Mouse (Mus musculus) kidney, embryonic 16.5 days (tissue): ENCODE results near the gene Lpin1. TPM values are rescaled to one million over a fixed set of nuclear protein-coding genes. Genes with fewer than 3 reads are reported as not detected.
A peak's percentile ranks its signal among the peaks of the same experiment; 100 is the strongest.

Experiments
- ATAC-seq: fragments of 200-750 bp; cut with Nextera tagmentation; 2 replicates; pipeline ENCODE4 v1.8.0; 2017; ENCODE audit warnings: moderate TSS enrichment; ENCODE audit not compliant: low FRiP score, low TSS enrichment
- H3K27ac ChIP-seq: fragments of 300-500 bp; sonication (generic); 2 replicates; pipeline ENCODE4 v1.5.1; 2014; ENCODE audit warnings: low read length
- H3K27me3 ChIP-seq: fragments of 300-500 bp; sonication (generic); 2 replicates; pipeline ENCODE4 v1.6.1; 2014; ENCODE audit warnings: low read length, control low read depth, mixed read lengths; ENCODE audit not compliant: insufficient read depth
- H3K36me3 ChIP-seq: fragments of 300-500 bp; sonication (generic); 2 replicates; pipeline ENCODE4 v1.6.1; 2014; ENCODE audit warnings: low read length, control low read depth, mixed read lengths; ENCODE audit not compliant: insufficient read depth
- H3K4me1 ChIP-seq: fragments of 300-500 bp; sonication (generic); 2 replicates; pipeline ENCODE4 v1.6.1; 2014; ENCODE audit warnings: low read length, control low read depth, mixed read lengths; ENCODE audit not compliant: insufficient read depth
- H3K4me2 ChIP-seq: fragments of 300-500 bp; sonication (generic); replicated peaks from 2 replicates; pipeline ENCODE4 v1.6.1; 2014; ENCODE audit warnings: low read depth, low read length
- H3K4me3 ChIP-seq: fragments of 300-500 bp; sonication (generic); 2 replicates; pipeline ENCODE4 v1.5.1; 2014; ENCODE audit warnings: mild to moderate bottlenecking, low read length
- H3K9ac ChIP-seq: fragments of 300-500 bp; sonication (generic); replicated peaks from 2 replicates; pipeline ENCODE4 v1.6.1; 2014; ENCODE audit warnings: low read length
- H3K9me3 ChIP-seq: fragments of 300-500 bp; sonication (generic); 2 replicates; pipeline ENCODE4 v1.6.1; 2016; ENCODE audit warnings: low read length, control low read depth
- WGBS: fragments of 180-500 bp; shearing (Covaris S2); extraction: QIAGEN DNeasy Blood & Tissue Kit; methylation state at CpG from one replicate; pipeline ENCODE4 v1.1.7; 2014; 5-methylcytosine and 5-hydroxymethylcytosine counted together
- polyA plus RNA-seq: library from polyadenylated mRNA; unstranded; fragments of >200 nt; fragmentation: Nextera tagmentation; extraction: Ambion mirVana; gene quantifications from 2 replicates; pipeline ENCODE4 v1.2.1, GENCODE M21; 2015

Lpin1 gene
- 5.7 and 6.8 TPM in 2 replicates for polyA plus RNA-seq

- no peaks in the 10 kb centered on the region for H3K27me3 ChIP-seq
- no peak for ATAC-seq
- H3K27ac ChIP-seq = no peak within 1 kb of the TSS
- H3K4me3 ChIP-seq = no peak within 1 kb of the TSS
- H3K4me2 ChIP-seq = no peak within 1 kb of the TSS
- H3K9ac ChIP-seq = no peak within 1 kb of the TSS
- whole genome bisulfite sequencing = 83% methylated on average over 2 of the region's 2 CpGs
- no peaks in the 10 kb centered on the region for H3K36me3 ChIP-seq
- H3K9me3 ChIP-seq = peaks cover 5% of the 10 kb centered on the region; the same call in 1 of the 2 replicates
- H3K4me1 ChIP-seq = 0 out of 2 replicates have a peak, but pooled peaks cover 4% of the 10 kb centered on the region
These were observed at the start of gene Lpin1 for GRCm38 (mm10) chr12:16610936-16611335. TSS of gene Lpin1 (minus strand) at chr12:16610966.

- no peak overlapping the region for H3K9ac ChIP-seq
- H3K4me1 ChIP-seq = peaks cover 3% of the 10 kb centered on the region; the same call in 1 of the 2 replicates
- no peaks in the 10 kb centered on the region for H3K9me3 ChIP-seq
- H3K27me3 ChIP-seq = peaks cover 30% of the 10 kb centered on the region
- no peak for ATAC-seq
- 55% methylated on average over 5 of the region's 5 CpGs for WGBS
- no peak overlapping the region for H3K27ac ChIP-seq
- H3K4me2 ChIP-seq = no peak overlapping the region
- no peak overlapping the region for H3K4me3 ChIP-seq
- no peaks in the 10 kb centered on the region for H3K36me3 ChIP-seq
These were observed 46.4 kb upstream of the Lpin1 start for GRCm38 (mm10) chr12:16656906-16657875.

GRCm38 (mm10) chr12:16655604-16656003 is 44.8 kb upstream of the Lpin1 start:
- no peaks in the 10 kb centered on the region for H3K36me3 ChIP-seq
- H3K4me3 ChIP-seq = no peak overlapping the region
- no peak overlapping the region for H3K9ac ChIP-seq
- no peak overlapping the region for H3K27ac ChIP-seq
- no peaks in the 10 kb centered on the region for H3K9me3 ChIP-seq
- H3K4me2 ChIP-seq = no peak overlapping the region
- no peak for ATAC-seq
- peaks cover 30% of the 10 kb centered on the region for H3K27me3 ChIP-seq
- 85% methylated on average over 4 of the region's 4 CpGs for WGBS
- H3K4me1 ChIP-seq = peaks cover 3% of the 10 kb centered on the region; the same call in 1 of the 2 replicates

GRCm38 (mm10) chr12:16653332-16654093 is 42.7 kb upstream of the Lpin1 start, which contains the start of gene Ntsr2:
TSS of gene Ntsr2 (plus strand) at chr12:16653382.
- Histone ChIP-seq H3K4me3 (peak within 1 kb of the TSS; percentile 24), H3K4me2 (peak within 1 kb of the TSS; percentile 50), H3K27ac (no peak within 1 kb of the TSS), H3K27me3 (peaks cover 30% of the 10 kb centered on the region), H3K36me3 (no peaks in the 10 kb centered on the region), H3K9me3 (no peaks in the 10 kb centered on the region), H3K4me1 (peaks cover 3% of the 10 kb centered on the region; the same call in 1 of the 2 replicates), H3K9ac (no peak within 1 kb of the TSS)
- ATAC-seq = peak; percentile 91
- 5% methylated on average over 58 of the region's 58 CpGs for WGBS

GRCm38 (mm10) chr12:16649819-16650218 is 39.1 kb upstream of the Lpin1 start:
- Histone ChIP-seq H3K4me1 (peaks cover 3% of the 10 kb centered on the region; the same call in 1 of the 2 replicates), H3K27ac (no peak overlapping the region), H3K4me3 (no peak overlapping the region), H3K9me3 (no peaks in the 10 kb centered on the region), H3K27me3 (peaks cover 20% of the 10 kb centered on the region), H3K9ac (no peak overlapping the region), H3K36me3 (no peaks in the 10 kb centered on the region), H3K4me2 (no peak overlapping the region)
- ATAC-seq = no peak
- WGBS = 79% methylated on average over 6 of the region's 6 CpGs

- ATAC-seq = no peak
- Histone ChIP-seq H3K4me2 (no peak overlapping the region), H3K9me3 (no peaks in the 10 kb centered on the region), H3K9ac (no peak overlapping the region), H3K4me3 (no peak overlapping the region), H3K4me1 (no peaks in the 10 kb centered on the region), H3K27ac (no peak overlapping the region), H3K27me3 (peaks cover 6% of the 10 kb centered on the region; the same call in 1 of the 2 replicates), H3K36me3 (no peaks in the 10 kb centered on the region)
- 86% methylated on average over 6 of the region's 6 CpGs for WGBS
These were observed 37.5 kb upstream of the Lpin1 start for GRCm38 (mm10) chr12:16648273-16648672.

GRCm38 (mm10) chr12:16646780-16647409 is 36.1 kb upstream of the Lpin1 start:
- Histone ChIP-seq H3K9ac (no peak overlapping the region), H3K27ac (no peak overlapping the region), H3K36me3 (no peaks in the 10 kb centered on the region), H3K27me3 (no peaks in the 10 kb centered on the region), H3K4me3 (no peak overlapping the region), H3K4me2 (no peak overlapping the region), H3K9me3 (no peaks in the 10 kb centered on the region), H3K4me1 (no peaks in the 10 kb centered on the region)
- 45% methylated on average over 9 of the region's 9 CpGs for WGBS
- ATAC-seq = no peak

GRCm38 (mm10) chr12:16644698-16645097 is 33.9 kb upstream of the Lpin1 start:
- WGBS = 51% methylated on average over 8 of the region's 8 CpGs
- H3K9ac ChIP-seq = no peak overlapping the region
- H3K4me1 ChIP-seq = no peaks in the 10 kb centered on the region
- no peak overlapping the region for H3K27ac ChIP-seq
- ATAC-seq = no peak
- H3K4me3 ChIP-seq = no peak overlapping the region
- no peak overlapping the region for H3K4me2 ChIP-seq
- no peaks in the 10 kb centered on the region for H3K36me3 ChIP-seq
- no peaks in the 10 kb centered on the region for H3K9me3 ChIP-seq
- no peaks in the 10 kb centered on the region for H3K27me3 ChIP-seq

GRCm38 (mm10) chr12:16643508-16644345 is 33.0 kb upstream of the Lpin1 start:
- no peak overlapping the region for H3K4me3 ChIP-seq
- no peak overlapping the region for H3K4me2 ChIP-seq
- H3K27ac ChIP-seq = no peak overlapping the region
- 52% methylated on average over 12 of the region's 12 CpGs for WGBS
- no peaks in the 10 kb centered on the region for H3K9me3 ChIP-seq
- H3K36me3 ChIP-seq = no peaks in the 10 kb centered on the region
- H3K9ac ChIP-seq = no peak overlapping the region
- H3K27me3 ChIP-seq = no peaks in the 10 kb centered on the region
- no peak for ATAC-seq
- H3K4me1 ChIP-seq = no peaks in the 10 kb centered on the region
